Comparison of ENCODE assay signal across 13 mouse cellular contexts in the genomic region with DNA sequence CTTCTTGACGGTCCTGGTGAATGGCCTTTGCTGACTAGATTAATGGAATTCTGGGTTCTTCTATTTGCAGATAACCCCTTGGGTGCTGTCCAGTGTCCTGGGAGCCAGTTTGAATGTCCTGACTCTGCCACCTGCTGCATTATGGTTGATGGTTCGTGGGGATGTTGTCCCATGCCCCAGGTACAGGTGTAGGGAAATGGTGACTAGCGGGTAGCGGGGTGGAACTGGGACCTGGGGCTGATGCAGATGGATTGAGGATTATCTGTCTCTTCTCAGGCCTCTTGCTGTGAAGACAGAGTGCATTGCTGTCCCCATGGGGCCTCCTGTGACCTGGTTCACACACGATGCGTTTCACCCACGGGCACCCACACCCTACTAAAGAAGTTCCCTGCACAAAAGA. TPM values are rescaled to one million over a fixed set of nuclear protein-coding genes. Genes with fewer than 3 reads are reported as not detected.
DNase-seq lines count a peak whose midpoint lies in the region; ATAC-seq and TF ChIP-seq lines count a peak whose summit lies in the region.
"Had no signal": no experiment of that assay in that cellular context is flagged by ENCODE, and none has a peak within 500 bp of the region (broad histone marks: within the 10 kb centered on the region; RNA-seq: fewer than 3 reads in every experiment).

No protein-coding gene starts in this region.

- no peaks in the 10 kb centered on the region for H3K9me3 ChIP-seq in limb, embryonic 12.5 days
- no peaks in the 10 kb centered on the region for H3K9me3 ChIP-seq in limb, embryonic 10.5 days (replicated peaks)
- H3K9me3 ChIP-seq: forebrain, embryonic 12.5 days; heart, embryonic 12.5 days; midbrain, embryonic 12.5 days had no signal

- no peak overlapping the region for H3K4me2 ChIP-seq in limb, embryonic 12.5 days
- H3K4me2 ChIP-seq: forebrain, embryonic 12.5 days; heart, embryonic 12.5 days; lung, embryonic 14.5 days; midbrain, embryonic 12.5 days had no signal

- H3K4me1 ChIP-seq in limb, embryonic 12.5 days (replicated peaks) = peaks cover 46% of the 10 kb centered on the region
- peaks cover 56% of the 10 kb centered on the region for H3K4me1 ChIP-seq in limb, embryonic 10.5 days
- H3K4me1 ChIP-seq in bone marrow, adult 2 months (ENCODE audit: control insufficient read depth, insufficient read depth, low read length) = peaks cover 10% of the 10 kb centered on the region; the same call in 1 of the 2 replicates

- H3K27ac ChIP-seq in gastrocnemius, adult 2 months = peak overlapping the region; percentile 91
- H3K27ac ChIP-seq in limb, embryonic 12.5 days = no peak overlapping the region
- H3K27ac ChIP-seq in limb, embryonic 10.5 days = no peak overlapping the region
- no peak overlapping the region for H3K27ac ChIP-seq in bone marrow, adult 2 months (ENCODE audit: control insufficient read depth, insufficient read depth, low read depth, low read length, poor library complexity)
- H3K27ac ChIP-seq: forebrain, embryonic 12.5 days; midbrain, embryonic 12.5 days had no signal

- no peak for DNase-seq in gastrocnemius, adult 2 months
- DNase-seq in gastrocnemius, postnatal 10 days = no peak
- DNase-seq in limb, embryonic 10.5 days (ENCODE audit: low spot score) = no peak
- peak; percentile 31 for DNase-seq in naive thymus-derived CD4-positive, alpha-beta T cell, adult 2 months (ENCODE audit: low read depth)
- DNase-seq in yolk sac, embryonic 10.5 days (ENCODE audit: low spot score) = no peak

- no peak for ATAC-seq in limb, embryonic 12.5 days (ENCODE audit: insufficient number of reproducible peaks, insufficient read depth, low FRiP score, low TSS enrichment, low read depth)

- intact Hi-C loops in gastrocnemius, adult 2 months (cut with DNase I) = loop anchor here (2.0 kb wide), 1 partner anchor 125 kb away; no protein-coding TSS in a partner anchor

- H3K27me3 ChIP-seq in limb, embryonic 12.5 days = peaks cover 21% of the 10 kb centered on the region; the same call in 1 of the 2 replicates
- H3K27me3 ChIP-seq in limb, embryonic 10.5 days (ENCODE audit: low read depth, poor library complexity, severe bottlenecking) = peaks cover 12% of the 10 kb centered on the region
- H3K27me3 ChIP-seq: heart, embryonic 12.5 days had no signal

- TF ChIP-seq CTCF in gastrocnemius, adult 2 months (IDR thresholded peaks at IDR 0.05) = no peak
- TF ChIP-seq CTCF in bone marrow, adult 2 months (IDR thresholded peaks at IDR 0.05; ENCODE audit: control insufficient read depth, insufficient read depth, low read length) = no peak

- 0 out of 2 replicates have a peak overlapping the region, but pooled peaks have one; percentile 18 for H3K9ac ChIP-seq in limb, embryonic 12.5 days (replicated peaks)
- H3K9ac ChIP-seq: forebrain, embryonic 12.5 days; heart, embryonic 12.5 days; lung, embryonic 14.5 days had no signal

- 90% methylated on average over 7 of the region's 7 CpGs for WGBS in limb, embryonic 12.5 days
- 94% methylated on average over 7 of the region's 7 CpGs for WGBS in limb, embryonic 10.5 days
- 91% methylated on average over 7 of the region's 7 CpGs for WGBS in bone marrow, adult 2 months

- 0 out of 2 replicates have a peak, but pooled peaks have one; percentile 11 for TF ChIP-seq POLR2A in bone marrow, adult 2 months (IDR thresholded peaks at IDR 0.05; ENCODE audit: borderline replicate concordance, control insufficient read depth, low read depth, low read length)

- peaks cover 55% of the 10 kb centered on the region for H3K36me3 ChIP-seq in limb, embryonic 12.5 days
- H3K36me3 ChIP-seq in limb, embryonic 10.5 days = peaks cover 59% of the 10 kb centered on the region

- H3K4me3 ChIP-seq in gastrocnemius, adult 2 months = peak overlapping the region; percentile 58; the same call in 1 of the 2 replicates
- no peak overlapping the region for H3K4me3 ChIP-seq in limb, embryonic 12.5 days (replicated peaks)
- H3K4me3 ChIP-seq in limb, embryonic 10.5 days = no peak overlapping the region
- H3K4me3 ChIP-seq in bone marrow, adult 2 months (replicated peaks; ENCODE audit: control insufficient read depth, low read depth, low read length) = peak overlapping the region; percentile 3
- H3K4me3 ChIP-seq: forebrain, embryonic 12.5 days; heart, embryonic 12.5 days; layer of hippocampus, adult 2 months; midbrain, embryonic 12.5 days had no signal

RNA-seq across cellular contexts. Expression of gene Grn, which starts 3.8 kb away (rescaled TPM):
- total RNA-seq in gastrocnemius, adult 2 months (2021) = 10 to 100 TPM; 12.6 to 32.3 TPM
- total RNA-seq in gastrocnemius, postnatal 10 days (2021) = 10 to 100 TPM; 81.6 to 93.6 TPM
- 101 and 106 TPM in 2 replicates for polyA plus RNA-seq in limb, embryonic 12.5 days (2016; fragmentation: Nextera tagmentation; extraction: Ambion mirVana)
- polyA plus RNA-seq in limb, embryonic 10.5 days (2016; fragmentation: Nextera tagmentation; extraction: Ambion mirVana) = 78.5 and 93.2 TPM in 2 replicates
- 57.7 and 87.0 TPM in 2 replicates for polyA plus RNA-seq in bone marrow, adult 2 months (2011; ENCODE audit: insufficient read depth, insufficient read length, low replicate concordance, missing spikeins)

RNA-seq across cellular contexts. Expression of gene Fam171a2, which starts 13.6 kb away (rescaled TPM):
- 1 to 10 TPM in 1 of 2 experiments, under 1 TPM in 1; 0.66 to 1.1 TPM for total RNA-seq in gastrocnemius, adult 2 months (2021)
- 10 to 100 TPM; 11.7 to 12.3 TPM for total RNA-seq in gastrocnemius, postnatal 10 days (2021)
- 9.7 and 10.7 TPM in 2 replicates for polyA plus RNA-seq in limb, embryonic 12.5 days (2016; fragmentation: Nextera tagmentation; extraction: Ambion mirVana)
- polyA plus RNA-seq in limb, embryonic 10.5 days (2016; fragmentation: Nextera tagmentation; extraction: Ambion mirVana) = 3.7 and 4.2 TPM in 2 replicates
- 0.65 and 2.7 TPM in 2 replicates for polyA plus RNA-seq in bone marrow, adult 2 months (2011; ENCODE audit: insufficient read depth, insufficient read length, low replicate concordance, missing spikeins)
- polyA plus RNA-seq: inflammation-experienced regulatory T-cells, adult 6 months had no signal

RNA-seq across cellular contexts. Expression of gene Slc25a39, which starts 26.1 kb away (rescaled TPM):
- total RNA-seq in gastrocnemius, adult 2 months (2021) = 10 to 100 TPM; 51.4 to 76.4 TPM
- total RNA-seq in gastrocnemius, postnatal 10 days (2021) = 10 to 100 TPM; 51.7 to 53.5 TPM
- polyA plus RNA-seq in limb, embryonic 12.5 days (2016; fragmentation: Nextera tagmentation; extraction: Ambion mirVana) = 164 and 174 TPM in 2 replicates
- polyA plus RNA-seq in limb, embryonic 10.5 days (2016; fragmentation: Nextera tagmentation; extraction: Ambion mirVana) = 209 and 242 TPM in 2 replicates
- polyA plus RNA-seq in bone marrow, adult 2 months (2011; ENCODE audit: insufficient read depth, insufficient read length, low replicate concordance, missing spikeins) = 207 and 269 TPM in 2 replicates

RNA-seq across cellular contexts. Expression of gene Itga2b, which starts 36.1 kb away (rescaled TPM):
- total RNA-seq in gastrocnemius, adult 2 months (2021) = 1 to 10 TPM in 1 of 2 experiments, under 1 TPM in 1; 0.51 to 2.7 TPM
- total RNA-seq in gastrocnemius, postnatal 10 days (2021) = 1 to 10 TPM; 1.9 to 3.7 TPM
- polyA plus RNA-seq in limb, embryonic 12.5 days (2016; fragmentation: Nextera tagmentation; extraction: Ambion mirVana) = 6.9 and 7.0 TPM in 2 replicates
- 4.6 and 5.3 TPM in 2 replicates for polyA plus RNA-seq in limb, embryonic 10.5 days (2016; fragmentation: Nextera tagmentation; extraction: Ambion mirVana)
- polyA plus RNA-seq in bone marrow, adult 2 months (2011; ENCODE audit: insufficient read depth, insufficient read length, low replicate concordance, missing spikeins) = 432 and 648 TPM in 2 replicates

RNA-seq across cellular contexts. Expression of gene Rundc3a, which starts 40.7 kb away (rescaled TPM):
- not detected for total RNA-seq in gastrocnemius, adult 2 months (2021)
- 1 to 10 TPM in 1 of 2 experiments, under 1 TPM in 1; 0.87 to 1.9 TPM for total RNA-seq in gastrocnemius, postnatal 10 days (2021)
- polyA plus RNA-seq in limb, embryonic 12.5 days (2016; fragmentation: Nextera tagmentation; extraction: Ambion mirVana) = 1.7 and 2.3 TPM in 2 replicates
- polyA plus RNA-seq in limb, embryonic 10.5 days (2016; fragmentation: Nextera tagmentation; extraction: Ambion mirVana) = 1.2 and 1.3 TPM in 2 replicates
- 2.3 and 3.2 TPM in 2 replicates for polyA plus RNA-seq in bone marrow, adult 2 months (2011; ENCODE audit: insufficient read depth, insufficient read length, low replicate concordance, missing spikeins)

Comparison
In these comparisons a context has a peak if more than half of its experiments do, and no peak if none do; other contexts are left out.
1. H3K4me3 ChIP-seq: peak in gastrocnemius, adult 2 months (single experiment) and bone marrow, adult 2 months (single experiment); none in limb, embryonic 12.5 days (single experiment) and limb, embryonic 10.5 days (single experiment).